Mouse (Mus musculus) bone marrow macrophage, adult 2 months (primary cell): ENCODE data around the gene Rnf32.

ENCODE experiments used
- CTCF ChIP-seq: IDR thresholded peaks from 2 replicates; pipeline ENCODE4 v1.5.1; 2012; ENCODE audit warnings: low read depth, mild to moderate bottlenecking, low read length, moderate library complexity
- POLR2A ChIP-seq: IDR thresholded peaks from 2 replicates; pipeline ENCODE4 v1.6.1; 2012; ENCODE audit warnings: mild to moderate bottlenecking, low read depth, low read length, borderline replicate concordance

GRCm38 (mm10) chr5:29253876-29254275 is 58.1 kb downstream of the Rnf32 start:
- no peak for TF ChIP-seq CTCF
- no peak for TF ChIP-seq POLR2A
